In the genomic region with DNA sequence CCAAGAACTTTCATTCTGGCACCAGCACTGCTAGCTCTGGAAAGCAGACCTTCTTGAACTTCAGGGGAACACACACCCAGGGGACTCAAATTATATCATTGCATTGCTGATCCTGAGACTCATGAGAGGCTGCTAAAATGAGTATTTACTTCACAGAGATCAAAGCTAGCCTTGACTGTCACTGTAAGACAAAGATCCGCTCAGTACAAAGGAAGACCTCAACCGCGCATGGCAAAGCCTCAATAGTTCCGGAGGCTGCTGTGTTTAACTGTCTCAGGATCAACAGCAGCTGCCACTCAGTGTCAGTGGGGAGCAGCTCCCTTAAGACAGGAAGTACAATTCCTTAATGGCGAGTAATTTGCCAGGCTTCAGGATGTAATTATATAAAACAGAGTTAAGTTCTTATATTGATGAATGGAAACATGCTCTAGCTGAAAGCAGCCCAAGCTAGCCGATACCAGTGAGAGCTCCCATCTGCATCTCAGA, we compare ENCODE assay signal across 10 mouse cellular contexts.
DNase-seq lines count a peak whose midpoint lies in the region; ATAC-seq lines count a peak whose summit lies in the region.
"Had no signal": no experiment of that assay in that cellular context is flagged by ENCODE, and none has a peak within 500 bp of the region (broad histone marks: within the 10 kb centered on the region; RNA-seq: fewer than 3 reads in every experiment).

No protein-coding gene starts in this region.

- H3K27ac ChIP-seq in hindbrain, embryonic 10.5 days, result peak overlapping the region; percentile 72
- H3K27ac ChIP-seq in midbrain, embryonic 16.5 days (ENCODE audit: low read length), result no peak overlapping the region

- H3K36me3 ChIP-seq in hindbrain, embryonic 10.5 days, result 0 out of 2 replicates have a peak, but pooled peaks cover 7% of the 10 kb centered on the region
- H3K36me3 ChIP-seq in midbrain, embryonic 16.5 days (ENCODE audit: control insufficient read depth, insufficient read depth, low read length), result no peaks in the 10 kb centered on the region

- peak overlapping the region; percentile 25; the same call in 1 of the 2 replicates for H3K4me2 ChIP-seq in midbrain, embryonic 16.5 days (ENCODE audit: low read length)

- no peak overlapping the region for H3K4me3 ChIP-seq in hindbrain, embryonic 10.5 days
- H3K4me3 ChIP-seq in midbrain, embryonic 16.5 days (ENCODE audit: low read depth, low read length), result no peak overlapping the region

- WGBS in hindbrain, embryonic 10.5 days, result 20% methylated on average over 6 of the region's 6 CpGs
- 9% methylated on average over 6 of the region's 6 CpGs for WGBS in midbrain, embryonic 16.5 days

- no peaks in the 10 kb centered on the region for H3K27me3 ChIP-seq in hindbrain, embryonic 10.5 days (ENCODE audit: insufficient read depth, poor library complexity, severe bottlenecking)
- H3K27me3 ChIP-seq in midbrain, embryonic 16.5 days (ENCODE audit: control insufficient read depth, insufficient read depth, low read depth, low read length), result no peaks in the 10 kb centered on the region

- peak; percentile 25 for DNase-seq in adrenal gland, adult 8-10 months
- DNase-seq in adrenal gland, postnatal 4 days (ENCODE audit: low spot score in 2 of 2), result no peak
- peak; percentile 43 for DNase-seq in adrenal gland, postnatal 14 days
- DNase-seq in hindbrain, embryonic 10.5 days (ENCODE audit: low spot score), result peak; percentile 33
- no peak for DNase-seq in left cerebral cortex, adult 8-10 months (ENCODE audit: low spot score in 2 of 2)
- no peak for DNase-seq in layer of hippocampus, adult 18-20 months (ENCODE audit: low spot score in 2 of 2)
- DNase-seq in cerebellum, postnatal 4 days (ENCODE audit: low spot score in 2 of 2), result no peak
- DNase-seq: B cell, adult 2 months; heart, postnatal 36 days had no signal

- ATAC-seq in midbrain, embryonic 16.5 days, result no peak

- H3K9me3 ChIP-seq in hindbrain, embryonic 10.5 days, result no peaks in the 10 kb centered on the region
- H3K9me3 ChIP-seq in midbrain, embryonic 16.5 days (replicated peaks; ENCODE audit: control insufficient read depth, low read length, poor library complexity, severe bottlenecking), result no peaks in the 10 kb centered on the region

- no peak overlapping the region for H3K9ac ChIP-seq in midbrain, embryonic 16.5 days (ENCODE audit: low read depth, low read length)

- H3K4me1 ChIP-seq in hindbrain, embryonic 10.5 days (replicated peaks), result peaks cover 23% of the 10 kb centered on the region
- H3K4me1 ChIP-seq in midbrain, embryonic 16.5 days (ENCODE audit: control insufficient read depth, insufficient read depth, low read length), result peaks cover 8% of the 10 kb centered on the region; the same call in 1 of the 2 replicates

Comparison
In these comparisons a context has a peak if more than half of its experiments do, and no peak if none do; other contexts are left out.
1. DNase-seq: peak in adrenal gland, adult 8-10 months (single experiment), adrenal gland, postnatal 14 days (single experiment) and hindbrain, embryonic 10.5 days (single experiment); none in adrenal gland, postnatal 4 days (0 of 2), left cerebral cortex, adult 8-10 months (0 of 2), layer of hippocampus, adult 18-20 months (0 of 2) and cerebellum, postnatal 4 days (0 of 2).